Mouse (Mus musculus) right cerebral cortex, postnatal 25 days (tissue): ENCODE measurements at regions not wholly inside any gene's neighbourhood (a gene's known extent, or its start where the extent isn't known, plus 50 kb on each side); places are given as distances from the start of the nearest gene placed in this dataset.

Source experiments
- DNase-seq: peaks from one replicate; pipeline ENCODE4 v3.0.0; 2022

DNA sequence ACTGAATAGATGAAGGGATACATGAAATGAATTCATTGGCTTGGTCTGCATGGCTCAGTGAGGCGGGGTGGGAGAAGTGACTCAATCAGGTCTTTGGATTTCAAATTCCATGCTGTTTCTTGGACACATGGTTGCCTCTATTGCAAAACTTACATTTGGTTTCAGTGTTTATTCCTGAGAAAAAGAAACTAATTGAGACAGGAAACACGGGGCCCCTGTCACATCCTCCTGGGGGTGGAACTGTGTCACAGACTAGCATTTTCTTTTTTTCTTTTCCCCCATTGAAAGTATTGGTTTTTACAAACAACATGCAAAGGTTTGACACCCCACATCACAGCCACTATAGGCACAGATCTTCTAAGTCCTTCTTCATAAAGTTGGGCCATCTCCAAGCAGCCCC, 375.8 kb upstream of the Pik3r1 start:
- no peak for DNase-seq

DNA sequence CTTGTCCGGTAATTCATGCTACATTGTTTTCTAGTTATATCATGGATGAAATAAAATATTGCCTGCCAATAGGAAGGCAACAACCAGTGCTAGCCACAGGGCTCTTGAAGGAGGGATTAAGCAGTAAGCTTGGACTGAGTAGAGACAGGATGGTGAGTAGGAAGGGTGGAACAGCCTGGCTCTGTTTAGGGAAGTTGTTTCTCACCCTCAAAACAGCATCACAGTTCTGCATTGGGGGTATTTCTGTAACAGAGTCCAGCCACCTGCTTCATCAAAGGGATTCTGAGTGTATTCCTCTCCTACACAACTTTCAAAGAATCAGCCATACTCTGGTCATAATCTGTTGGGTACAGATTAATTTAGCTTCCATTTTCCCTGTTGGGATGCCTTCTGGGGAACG, 380.0 kb upstream of the Pik3r1 start:
- DNase-seq = no peak

DNA sequence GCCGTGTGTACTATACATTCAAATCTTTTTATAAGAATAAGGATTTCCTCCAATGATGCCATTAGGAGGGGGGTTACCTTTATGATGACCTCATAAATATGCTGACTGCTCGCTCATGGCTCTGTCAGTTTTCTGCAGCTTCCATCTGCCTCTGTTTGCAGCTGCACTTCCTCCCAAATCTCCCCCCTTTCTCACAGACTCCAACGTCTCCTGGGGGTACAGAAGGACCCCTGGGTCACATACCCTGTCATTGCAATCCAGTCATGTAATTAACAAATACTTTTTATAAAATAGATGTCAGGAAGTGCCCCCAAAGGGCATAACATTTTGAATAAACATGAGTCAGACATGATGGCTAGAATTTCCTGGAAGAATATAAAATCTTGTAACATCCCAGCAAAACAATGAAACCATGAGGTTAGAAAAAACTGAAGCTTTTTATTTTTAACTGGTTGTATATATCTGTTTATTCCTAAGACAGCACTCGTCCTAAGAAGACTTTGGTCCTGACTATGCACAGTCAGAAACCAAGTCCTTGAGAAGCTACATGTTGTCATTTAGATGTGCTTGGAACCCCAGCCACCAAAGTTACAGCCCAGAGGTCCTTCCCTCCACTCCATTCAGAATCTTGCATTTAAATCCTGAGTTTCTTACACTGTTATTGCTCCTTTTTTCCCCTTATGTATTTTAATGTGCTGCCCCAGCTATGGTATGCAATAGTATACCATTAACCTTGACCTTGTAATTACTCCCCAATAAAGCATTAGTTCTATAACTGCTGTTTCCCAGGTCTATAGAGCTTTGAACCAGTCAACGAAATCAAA, 386.0 kb upstream of the Pik3r1 start:
- DNase-seq = no peak

DNA sequence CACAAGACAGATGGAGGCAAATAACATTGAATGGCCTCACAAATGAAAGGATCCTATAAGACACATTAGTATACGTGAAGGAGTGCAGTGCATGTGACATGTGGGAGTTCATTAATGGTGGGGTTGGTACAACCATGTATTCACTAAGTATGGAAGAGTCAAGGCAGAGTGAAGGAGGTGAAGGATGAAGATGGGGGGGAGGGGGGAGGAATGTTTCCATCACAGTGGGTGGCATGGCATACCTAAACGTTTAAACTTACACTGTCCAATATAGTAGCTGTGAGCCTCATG, 386.5 kb upstream of the Pik3r1 start:
- DNase-seq = no peak

DNA sequence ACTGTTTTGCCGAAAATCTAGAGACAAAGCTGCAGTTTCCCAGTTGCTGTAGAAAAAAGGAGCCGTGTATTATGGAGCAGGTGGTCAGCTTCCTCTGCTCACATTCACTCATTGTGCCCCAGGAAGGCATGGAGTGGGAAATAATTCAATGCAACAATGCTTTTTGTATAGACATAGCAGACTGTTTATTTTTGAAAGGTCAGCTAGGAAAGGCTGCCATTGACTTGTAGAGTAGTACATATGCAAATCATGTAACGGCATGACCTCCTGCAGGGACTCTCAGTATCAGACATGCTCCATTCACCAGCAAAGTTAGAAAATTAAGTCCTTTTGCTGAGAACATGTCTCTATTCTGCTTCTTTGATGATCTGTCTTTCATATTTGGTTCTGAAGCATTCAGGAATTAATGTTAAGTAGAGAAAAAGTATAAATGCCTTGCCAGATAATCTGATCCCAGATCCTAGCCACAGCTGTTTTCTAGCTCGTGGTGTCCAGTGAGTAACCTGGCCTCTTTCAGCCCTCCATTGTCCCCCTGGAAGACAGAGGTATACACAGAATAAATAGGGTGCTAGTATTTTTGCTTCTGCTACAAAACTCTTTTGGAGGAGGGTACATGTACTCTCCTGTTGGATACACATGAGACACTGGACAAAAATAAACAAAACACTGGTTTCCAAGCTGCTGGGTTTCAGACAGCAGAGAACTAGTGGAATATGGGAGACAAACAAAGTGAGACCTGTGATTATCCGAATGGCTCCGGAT, 389.5 kb upstream of the Pik3r1 start:
- DNase-seq = no peak

DNA sequence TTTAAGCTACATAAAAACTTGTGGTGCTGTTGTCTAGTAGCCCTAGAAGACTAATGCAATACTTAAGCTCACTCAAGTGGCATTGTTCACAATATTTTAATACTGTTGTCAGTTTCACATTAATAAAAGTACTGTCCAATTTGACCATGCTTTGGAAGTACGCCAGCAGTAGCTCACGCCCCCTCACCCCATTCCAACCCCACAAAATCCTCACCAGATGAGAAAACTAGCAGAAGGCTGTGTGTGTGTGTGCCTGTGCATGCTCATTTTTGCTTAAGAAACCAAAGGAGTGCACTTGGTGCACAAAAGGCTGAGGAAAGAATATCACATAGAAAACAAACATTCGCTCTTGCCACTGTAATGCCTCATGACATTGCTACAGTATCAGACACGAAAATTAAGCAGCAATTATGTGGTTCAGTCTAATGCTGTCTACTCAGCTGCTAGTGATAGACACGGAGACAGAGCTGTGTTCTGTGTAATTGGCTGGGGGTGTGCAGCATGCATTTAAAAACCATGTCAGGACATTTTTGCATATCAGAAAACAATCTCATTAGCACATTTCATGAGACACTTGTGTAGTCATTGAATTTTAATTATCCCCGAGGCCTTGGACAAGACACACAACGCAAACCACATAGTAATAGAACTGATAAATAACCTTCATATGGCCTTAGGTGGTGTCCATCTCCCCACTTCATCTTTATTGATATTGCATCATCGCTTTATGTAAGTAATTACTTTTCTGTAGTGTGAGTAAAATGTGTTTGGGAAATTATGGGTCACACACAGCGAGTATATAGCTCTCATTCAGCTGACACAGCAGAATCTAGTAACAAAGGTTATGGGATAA, 405.6 kb upstream of the Pik3r1 start:
- no peak for DNase-seq

DNA sequence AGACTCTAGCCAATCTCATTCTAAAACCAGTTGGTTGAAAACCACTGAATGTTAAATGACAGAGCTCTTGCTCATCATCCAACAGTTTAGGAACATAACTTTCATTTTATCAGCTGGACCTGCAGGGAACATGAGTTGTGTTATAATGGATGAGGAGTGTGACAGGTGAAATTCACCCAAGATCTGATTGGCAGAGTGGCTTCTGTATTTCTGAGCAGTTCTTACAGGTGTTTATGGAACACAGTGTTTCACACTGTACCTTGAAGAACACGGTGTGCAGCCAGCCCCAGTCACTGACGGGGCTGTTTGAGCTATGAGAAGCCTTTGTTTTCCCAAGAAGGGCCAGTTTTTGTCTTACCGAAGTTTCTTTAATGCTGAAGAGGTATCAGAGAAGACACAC, 406.4 kb upstream of the Pik3r1 start:
- no peak for DNase-seq

DNA sequence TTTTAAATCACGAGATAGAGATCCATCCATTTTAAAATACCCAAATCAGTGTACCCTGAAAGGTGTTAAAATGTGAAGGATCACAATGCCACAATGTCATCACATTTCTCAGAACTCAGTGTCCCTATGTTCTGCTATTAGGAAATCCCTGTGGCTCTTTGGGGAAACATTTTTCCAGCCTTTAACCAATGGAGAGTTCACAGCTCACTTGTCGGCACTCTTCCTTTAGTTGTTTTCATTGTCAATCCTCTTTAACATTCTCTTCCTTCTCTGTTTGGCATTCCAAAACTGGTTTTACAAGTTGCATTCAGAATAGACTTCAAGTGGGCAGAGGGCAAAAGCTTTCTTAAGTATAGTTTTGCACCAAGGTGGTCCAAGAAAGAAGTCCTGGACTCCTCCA, 406.9 kb upstream of the Pik3r1 start:
- no peak for DNase-seq

DNA sequence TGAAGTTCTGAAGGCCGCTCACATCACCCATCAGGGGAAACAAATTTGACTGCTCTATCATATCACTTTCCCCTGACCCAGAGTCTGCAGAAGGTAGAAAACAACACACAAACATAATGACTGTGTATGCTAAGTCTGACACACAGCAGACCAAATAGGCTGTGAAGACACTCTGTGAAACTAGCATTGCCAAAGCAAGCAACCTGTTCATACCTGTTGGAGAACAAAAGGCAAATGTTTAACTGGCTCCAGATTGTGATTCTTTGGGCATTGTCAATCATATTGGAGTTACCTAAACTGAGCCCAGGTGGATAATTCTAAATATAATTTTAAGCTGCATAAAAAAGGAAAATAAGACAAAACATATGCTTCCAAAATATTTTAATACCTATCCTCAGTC, 407.4 kb upstream of the Pik3r1 start:
- no peak for DNase-seq

DNA sequence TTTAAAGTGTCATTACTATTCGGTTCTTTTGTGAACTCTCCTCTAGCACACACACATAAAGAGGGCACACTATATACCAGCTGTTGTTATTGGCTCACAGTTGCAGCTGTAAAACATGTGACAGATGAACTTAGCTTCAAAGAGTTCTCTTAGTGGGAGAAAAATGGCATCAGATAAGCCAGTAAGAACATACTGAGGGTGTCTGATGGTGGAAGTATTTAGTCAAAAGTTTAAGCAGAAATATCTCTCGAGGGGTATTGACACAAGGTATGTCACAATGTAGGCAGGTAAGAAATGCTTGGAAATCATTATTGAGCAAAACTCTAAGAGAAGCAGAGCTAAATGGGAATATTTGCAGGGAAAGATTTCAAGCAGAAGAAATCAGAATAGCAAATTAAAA, 408.4 kb upstream of the Pik3r1 start:
- no peak for DNase-seq

DNA sequence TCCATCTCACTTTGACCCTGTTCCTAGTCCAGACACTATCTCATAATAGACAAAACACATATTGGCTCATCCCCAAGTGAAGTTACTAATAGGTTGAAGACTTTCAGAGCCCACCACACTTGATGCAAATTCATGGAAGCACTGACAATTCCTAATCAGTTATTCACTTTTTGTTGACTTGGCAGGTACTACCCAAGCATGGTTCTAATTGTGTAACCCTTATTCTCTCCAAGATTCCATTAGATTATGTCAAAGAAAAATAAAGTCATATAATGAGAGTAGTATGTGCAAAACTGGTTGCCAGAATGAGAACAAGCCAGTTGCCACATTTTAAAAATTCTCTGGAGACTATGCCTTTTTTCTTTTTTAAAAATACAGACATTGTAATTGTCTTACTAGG, 426.7 kb upstream of the Pik3r1 start:
- DNase-seq = no peak

DNA sequence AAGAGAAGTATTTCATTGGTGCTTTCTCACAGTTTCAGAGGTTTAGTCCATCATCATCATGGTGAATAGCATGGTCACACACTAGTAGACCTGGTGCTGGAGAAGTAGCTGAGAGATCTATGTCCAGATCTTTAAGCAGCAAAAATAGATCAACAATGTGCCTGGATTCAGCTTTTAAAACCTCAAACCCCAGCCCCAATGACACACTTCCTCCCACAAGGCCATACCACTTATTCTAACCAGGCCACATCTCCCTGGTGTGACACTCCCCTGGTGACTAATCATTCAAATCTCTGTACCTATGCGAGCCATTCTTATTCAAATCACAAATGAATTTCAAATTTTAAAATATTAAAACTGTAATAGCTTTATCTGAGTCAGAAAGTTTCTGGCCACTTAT, 434.3 kb upstream of the Pik3r1 start:
- DNase-seq = no peak

DNA sequence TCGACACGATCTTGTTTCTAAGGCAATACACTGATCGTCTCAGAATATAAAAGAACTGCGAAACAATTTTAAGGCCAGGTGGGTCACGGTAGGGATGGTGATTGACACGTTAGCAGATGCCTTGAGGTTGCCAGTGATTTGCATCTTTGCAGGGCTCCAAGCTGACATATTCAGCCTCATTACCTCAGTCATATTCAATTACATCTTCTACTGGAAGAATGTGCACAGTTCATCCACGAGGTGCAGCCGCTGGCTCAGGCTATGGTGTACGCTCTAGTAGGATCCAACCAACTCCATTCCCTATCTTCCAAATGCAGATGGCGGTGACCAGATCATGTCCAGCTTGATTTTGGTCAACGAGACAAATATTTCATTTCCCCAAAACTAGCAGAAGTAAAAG, 450.5 kb upstream of the Pik3r1 start:
- DNase-seq = no peak

DNA sequence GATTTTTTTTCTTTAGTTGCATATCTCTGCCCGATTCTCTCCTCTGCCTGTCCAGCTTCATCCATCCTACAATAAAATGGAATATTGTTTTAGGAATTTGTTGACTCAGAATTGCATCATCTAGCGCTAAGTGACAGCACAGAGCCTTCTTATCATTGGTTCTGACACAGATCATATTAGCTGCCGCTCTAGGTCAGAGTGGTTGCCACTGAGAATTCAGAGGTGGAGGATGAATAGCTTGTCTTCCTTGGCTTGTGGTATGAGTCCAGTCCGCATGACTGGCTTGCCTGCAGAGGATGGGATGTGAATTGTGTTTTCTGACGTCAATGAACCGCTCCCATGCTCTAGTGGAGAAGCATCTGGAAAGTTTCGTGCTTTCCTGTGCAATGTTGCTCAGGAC, 462.3 kb upstream of the Cd180 start:
- no peak for DNase-seq

DNA sequence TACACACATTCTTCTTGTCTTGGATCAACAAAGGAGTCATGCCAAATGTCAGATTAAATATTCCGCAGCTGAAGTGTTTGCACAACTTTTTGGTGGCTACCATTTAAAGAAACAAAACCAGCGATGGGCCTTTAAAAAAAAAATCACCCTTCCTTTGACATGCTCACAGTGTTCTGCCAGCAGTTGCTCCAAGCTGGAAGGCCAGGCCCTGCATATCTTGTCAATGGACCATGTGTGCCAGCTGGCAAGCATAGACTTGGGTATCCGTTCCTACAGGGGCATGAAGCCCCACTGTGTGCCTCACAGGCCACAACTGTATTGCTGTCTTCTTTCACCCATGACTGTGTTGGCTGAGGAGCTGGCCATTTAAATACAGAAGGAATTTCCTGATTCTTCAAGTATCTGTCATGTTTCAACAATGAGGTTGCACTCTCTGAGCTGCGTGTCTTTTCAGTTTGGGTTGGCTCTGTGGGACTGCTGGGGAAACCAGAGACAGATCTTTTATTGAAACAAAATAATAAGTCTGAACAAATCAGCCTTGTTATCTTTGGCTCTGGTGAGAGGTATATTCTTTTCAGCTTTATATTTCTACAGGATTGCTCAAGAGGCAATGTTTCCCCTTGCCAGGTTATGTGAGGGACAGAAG, 460.9 kb upstream of the Cd180 start:
- no peak for DNase-seq

DNA sequence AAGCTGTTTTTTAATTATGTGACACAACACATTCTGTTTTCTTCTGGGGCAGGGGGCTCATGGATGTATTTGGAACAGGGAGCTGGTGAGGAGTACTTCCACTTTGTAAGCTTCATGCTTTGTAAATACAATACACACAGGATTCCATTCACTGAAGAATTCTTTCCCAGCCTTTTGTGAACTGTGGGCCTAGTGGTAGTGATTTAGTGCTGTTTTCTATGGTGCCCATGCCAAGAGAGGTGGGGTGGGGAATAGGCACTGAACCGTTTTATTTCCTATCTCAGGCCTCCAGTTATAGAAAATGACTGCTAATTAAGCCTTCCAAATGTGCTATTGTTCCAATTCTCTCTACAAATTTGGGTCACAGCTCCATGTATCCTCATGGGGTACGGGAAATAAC, 442.5 kb upstream of the Cd180 start:
- DNase-seq = no peak

DNA sequence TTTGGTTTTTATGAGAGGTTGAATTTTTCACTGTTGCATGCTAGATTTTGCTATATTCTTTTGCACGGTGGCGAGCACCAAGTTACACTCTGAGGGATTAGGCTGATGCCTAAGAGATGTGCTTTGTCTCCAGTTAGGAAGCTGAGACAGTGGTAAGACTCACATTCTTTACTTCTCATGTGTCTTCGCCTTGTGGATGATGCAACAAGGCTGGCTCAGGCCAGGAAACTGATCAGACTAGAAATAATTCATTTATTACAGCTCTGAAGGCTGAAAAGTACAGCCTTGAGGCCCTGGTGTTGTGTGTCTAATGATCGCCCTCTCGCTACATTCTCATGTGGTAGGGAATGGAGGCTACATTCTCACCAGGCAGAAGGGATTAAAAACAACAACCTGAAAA, 441.6 kb upstream of the Cd180 start:
- DNase-seq = no peak

DNA sequence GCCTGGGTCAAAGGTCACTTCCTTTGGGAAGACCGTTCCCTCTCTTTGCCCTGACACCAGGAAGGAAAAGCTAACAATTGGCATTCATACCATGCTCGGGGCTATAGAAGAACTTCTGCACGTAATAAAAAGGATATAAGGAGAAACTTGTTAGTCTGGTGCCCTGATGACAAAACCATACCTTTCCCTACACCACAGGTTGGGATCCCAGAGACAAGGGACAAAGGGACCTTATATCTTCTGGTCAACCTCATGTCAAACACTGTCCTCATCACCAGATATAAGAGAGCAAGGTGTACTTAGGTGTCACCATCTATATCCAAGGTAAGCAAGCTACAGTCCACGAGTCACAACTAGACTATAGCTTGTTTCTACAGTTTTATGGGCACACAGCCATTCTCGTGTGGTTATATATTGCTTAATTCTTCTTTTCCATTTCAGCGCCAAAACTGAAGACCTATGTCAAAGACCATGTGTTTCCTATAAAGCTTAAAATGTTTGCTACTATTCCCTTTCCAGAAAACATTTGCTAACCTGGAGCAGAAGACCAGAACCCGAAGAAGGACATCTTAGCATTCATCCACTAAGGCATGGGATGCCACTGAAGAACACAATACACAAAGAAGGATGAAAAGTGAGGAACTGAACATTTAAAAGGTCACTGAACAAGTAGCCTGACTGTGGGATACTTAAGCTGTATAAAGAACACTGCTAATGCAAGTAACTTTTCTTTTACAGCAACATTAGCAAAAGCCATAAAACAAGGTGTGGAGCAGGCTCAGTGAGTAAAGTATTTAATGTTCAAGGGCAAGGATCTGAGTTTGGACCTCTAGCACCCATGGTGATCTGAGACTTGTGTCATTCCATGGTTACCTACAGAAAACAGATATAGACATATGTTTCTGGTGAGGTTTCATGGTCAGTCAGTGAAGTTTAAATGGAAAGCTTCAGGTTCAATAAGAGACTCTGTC, 437.7 kb upstream of the Cd180 start:
- DNase-seq = no peak

DNA sequence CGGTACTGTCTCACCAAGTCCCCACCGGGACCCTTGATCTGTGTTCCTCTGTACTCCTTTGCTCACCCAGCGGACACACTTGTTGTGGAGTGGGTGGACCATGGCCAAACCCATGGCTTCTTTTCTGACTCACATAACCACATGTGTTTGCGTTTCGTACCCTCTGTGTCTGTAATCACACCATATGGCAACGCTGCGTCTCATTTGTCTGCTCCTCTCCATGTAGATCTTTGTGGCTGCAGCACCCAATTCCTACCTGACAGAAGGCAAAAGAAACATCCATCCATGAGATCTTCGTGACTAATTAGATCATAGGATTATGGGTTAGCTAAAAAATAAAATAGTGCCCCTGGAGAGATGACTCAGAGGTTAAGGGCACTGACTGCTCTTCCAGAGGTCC, 435.2 kb upstream of the Cd180 start:
- no peak for DNase-seq

DNA sequence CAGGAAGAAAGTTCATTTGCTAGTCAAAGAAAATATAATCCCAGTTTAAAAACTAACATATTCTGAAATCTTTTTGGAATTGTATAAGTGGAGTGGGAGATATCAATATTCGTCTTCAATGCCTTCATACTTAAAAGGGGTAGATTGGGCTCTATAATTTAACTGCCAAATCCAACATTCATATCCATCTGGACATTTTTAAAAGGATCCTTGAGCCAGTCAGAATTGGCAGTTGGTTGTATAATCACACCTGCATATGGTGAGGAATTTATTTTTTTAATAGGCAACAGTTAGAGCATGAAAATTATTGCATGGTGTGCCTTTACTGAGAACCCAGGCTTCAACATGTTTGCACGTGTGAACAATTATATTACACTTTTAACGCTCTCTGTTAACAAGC, 419.5 kb upstream of the Cd180 start:
- DNase-seq = no peak

DNA sequence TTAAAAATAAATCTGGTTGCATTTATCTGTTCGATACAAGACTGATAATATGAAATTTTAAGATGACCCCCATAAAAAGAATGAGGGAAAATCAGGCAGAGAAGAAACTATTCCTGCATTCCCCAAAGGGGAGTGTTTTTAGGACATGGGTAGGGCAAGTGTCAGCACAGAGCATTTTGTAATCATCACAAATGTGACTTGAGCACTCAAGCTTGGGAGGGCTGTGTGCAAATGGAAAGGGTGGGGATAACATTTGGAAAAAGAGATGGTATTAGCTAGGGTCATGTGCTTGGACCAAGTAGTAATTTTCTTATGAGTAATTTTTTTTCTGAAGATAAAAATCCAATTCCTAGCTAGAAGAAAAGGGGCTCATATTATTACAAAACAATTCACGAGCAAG, 418.1 kb upstream of the Cd180 start:
- no peak for DNase-seq

DNA sequence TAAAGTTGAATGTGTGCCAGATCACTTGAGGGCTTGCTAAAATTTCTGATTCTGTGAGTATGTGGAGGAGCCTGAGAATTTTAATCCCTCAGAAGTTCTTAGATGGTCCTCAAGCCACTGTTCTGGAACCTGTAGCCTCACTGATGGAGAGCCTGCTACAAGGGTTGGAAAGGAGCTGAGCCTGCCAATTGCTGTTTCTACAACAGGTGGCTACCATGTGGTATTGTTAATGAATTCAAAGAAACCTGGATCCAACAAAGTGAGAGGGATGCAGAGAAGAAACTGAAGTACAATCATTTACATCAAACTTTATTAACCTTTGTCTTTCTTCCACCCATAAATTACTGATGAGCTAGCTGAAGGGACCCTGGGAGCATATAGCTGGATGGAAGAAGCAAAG, 416.5 kb upstream of the Cd180 start:
- DNase-seq = no peak
